Mouse (Mus musculus) ES-E14 (cell line): ENCODE measurements at regions not wholly inside any gene's neighbourhood (a gene's known extent, or its start where the extent isn't known, plus 50 kb on each side); places are given as distances from the start of the nearest gene placed in this dataset.

ENCODE experiments used
- CHD2 ChIP-seq: IDR thresholded peaks from 2 replicates; pipeline ENCODE4 v1.6.1; 2014; ENCODE audit warnings: mild to moderate bottlenecking, low read depth, low read length, inconsistent platforms
- HCFC1 ChIP-seq: IDR thresholded peaks from 2 replicates; pipeline ENCODE4 v1.6.1; 2012; ENCODE audit warnings: low read length, inconsistent platforms, borderline replicate concordance; ENCODE audit not compliant: insufficient read depth
- MAFK ChIP-seq: IDR thresholded peaks from 2 replicates; pipeline ENCODE4 v1.6.1; 2014; ENCODE audit warnings: mild to moderate bottlenecking, low read depth, low read length, inconsistent platforms; ENCODE audit not compliant: insufficient read depth
- ZC3H11A ChIP-seq: IDR thresholded peaks from 2 replicates; pipeline ENCODE4 v1.6.1; 2012; ENCODE audit warnings: low read depth, mild to moderate bottlenecking, inconsistent platforms, low read length, borderline replicate concordance

DNA sequence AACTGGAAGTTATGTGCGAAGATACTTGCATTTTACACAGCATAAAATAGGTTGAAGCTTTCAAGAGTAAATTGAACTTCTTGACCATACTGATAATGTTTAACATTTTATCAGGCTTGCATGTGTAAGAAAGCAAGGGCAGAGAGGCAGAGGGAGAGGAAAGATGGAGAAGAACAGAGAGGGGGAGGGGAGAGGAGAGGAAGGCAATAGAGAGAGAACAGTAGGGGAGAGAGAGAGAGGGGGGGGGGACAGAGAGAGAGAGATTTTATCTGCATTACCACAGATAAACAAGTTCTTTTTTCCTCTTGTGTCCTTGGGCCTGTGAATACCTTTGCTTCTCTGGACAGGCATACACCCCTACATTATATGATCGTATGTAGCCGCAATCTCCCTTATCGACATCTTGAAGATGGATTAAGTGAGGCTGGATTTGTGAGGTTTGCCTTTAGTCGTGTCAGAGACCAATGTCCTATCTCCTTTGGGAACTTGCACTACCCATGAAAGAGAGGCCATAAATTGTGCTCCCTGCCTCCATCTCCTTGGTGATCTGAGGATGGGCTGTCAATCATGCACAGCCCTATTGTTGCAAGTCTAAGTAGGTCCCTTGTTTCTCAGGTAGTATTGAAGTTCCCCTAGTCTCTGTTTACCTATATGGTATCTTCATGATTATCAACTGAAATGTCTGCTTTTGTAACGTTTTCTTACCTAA lies 217.7 kb downstream of the Gm11146 start:
- TF ChIP-seq CHD2 (no peak), HCFC1 (no peak), ZC3H11A (no peak), MAFK (no peak)
